13 mouse cellular contexts compared by ENCODE assay signal in genomic region chr3:131138797-131139196, GRCm38 (mm10). TPM values are rescaled to one million over a fixed set of nuclear protein-coding genes. Genes with fewer than 3 reads are reported as not detected.
DNase-seq lines count a peak whose midpoint lies in the region; ATAC-seq and TF ChIP-seq lines count a peak whose summit lies in the region.
"Had no signal": no experiment of that assay in that cellular context is flagged by ENCODE, and none has a peak within 500 bp of the region (broad histone marks: within the 10 kb centered on the region; RNA-seq: fewer than 3 reads in every experiment).

No protein-coding gene starts in this region.

- no peaks in the 10 kb centered on the region for H3K9me3 ChIP-seq in heart, embryonic 14.5 days (ENCODE audit: control insufficient read depth, low read length)
- H3K9me3 ChIP-seq in embryonic facial prominence, embryonic 14.5 days (ENCODE audit: control insufficient read depth, low read length): no peaks in the 10 kb centered on the region
- no peaks in the 10 kb centered on the region for H3K9me3 ChIP-seq in midbrain, embryonic 14.5 days (ENCODE audit: control insufficient read depth, low read length)
- H3K9me3 ChIP-seq: forebrain, embryonic 13.5 days had no signal

- peaks cover 22 to 33% of the 10 kb centered on the region in 2 experiments for H3K4me1 ChIP-seq in heart, embryonic 14.5 days (ENCODE audit: control insufficient read depth in 2 of 2, insufficient read depth in 2 of 2, low read length in 2 of 2)
- H3K4me1 ChIP-seq in embryonic facial prominence, embryonic 14.5 days (ENCODE audit: control insufficient read depth, insufficient read depth, low read length): peaks cover 52% of the 10 kb centered on the region
- H3K4me1 ChIP-seq in midbrain, embryonic 14.5 days (ENCODE audit: control insufficient read depth, insufficient read depth, low read length): peaks cover 68% of the 10 kb centered on the region

- H3K36me3 ChIP-seq in heart, embryonic 14.5 days (ENCODE audit: control insufficient read depth, insufficient read depth, low read length): no peaks in the 10 kb centered on the region
- H3K36me3 ChIP-seq in embryonic facial prominence, embryonic 14.5 days (ENCODE audit: control insufficient read depth, insufficient read depth, low read length): peaks cover 5% of the 10 kb centered on the region; the same call in 1 of the 2 replicates
- no peaks in the 10 kb centered on the region for H3K36me3 ChIP-seq in midbrain, embryonic 14.5 days (ENCODE audit: control insufficient read depth, insufficient read depth, low read length)

- H3K9ac ChIP-seq in heart, embryonic 14.5 days (ENCODE audit: low read length): no peak overlapping the region
- H3K9ac ChIP-seq in embryonic facial prominence, embryonic 14.5 days (ENCODE audit: low read depth, low read length): no peak overlapping the region
- H3K9ac ChIP-seq in midbrain, embryonic 14.5 days (replicated peaks; ENCODE audit: low read length): no peak overlapping the region
- H3K9ac ChIP-seq: forebrain, embryonic 13.5 days; hindbrain, embryonic 14.5 days had no signal

- ATAC-seq in heart, embryonic 14.5 days (ENCODE audit: insufficient number of reproducible peaks, insufficient read depth, low FRiP score, low read depth): no peak
- no peak for ATAC-seq in embryonic facial prominence, embryonic 14.5 days (ENCODE audit: low read depth)
- ATAC-seq in midbrain, embryonic 14.5 days (ENCODE audit: low FRiP score, low TSS enrichment): no peak
- ATAC-seq: forebrain, embryonic 13.5 days had no signal

- WGBS in heart, embryonic 14.5 days: 46% methylated on average over 8 of the region's 8 CpGs
- 57% methylated on average over 8 of the region's 8 CpGs for WGBS in embryonic facial prominence, embryonic 14.5 days
- 46% methylated on average over 8 of the region's 8 CpGs for WGBS in midbrain, embryonic 14.5 days

- TF ChIP-seq POLR2A in brain, embryonic 14.5 days (IDR thresholded peaks at IDR 0.05; ENCODE audit: borderline replicate concordance, extremely low read depth, insufficient read depth, insufficient read length, poor library complexity, severe bottlenecking): no peak

- no peak overlapping the region for H3K4me3 ChIP-seq in heart, embryonic 14.5 days (ENCODE audit: control insufficient read depth in 1 of 2, insufficient read depth in 1 of 2, low read depth in 1 of 2, low read length in 2 of 2)
- no peak overlapping the region for H3K4me3 ChIP-seq in embryonic facial prominence, embryonic 14.5 days (ENCODE audit: low read depth, low read length)
- H3K4me3 ChIP-seq in midbrain, embryonic 14.5 days (replicated peaks; ENCODE audit: low read depth, low read length): no peak overlapping the region
- no peak overlapping the region for H3K4me3 ChIP-seq in gastrocnemius, adult 2 months
- H3K4me3 ChIP-seq: forebrain, embryonic 13.5 days had no signal

- intact Hi-C loops in gastrocnemius, adult 2 months (cut with DNase I): no loop called here

- H3K4me2 ChIP-seq in heart, embryonic 14.5 days (ENCODE audit: low read length): peak overlapping the region; percentile 46
- H3K4me2 ChIP-seq in embryonic facial prominence, embryonic 14.5 days (ENCODE audit: low read depth, low read length): 0 out of 2 replicates have a peak overlapping the region, but pooled peaks have one; percentile 11
- peak overlapping the region; percentile 50 for H3K4me2 ChIP-seq in midbrain, embryonic 14.5 days (ENCODE audit: low read length)
- H3K4me2 ChIP-seq: forebrain, embryonic 13.5 days; hindbrain, embryonic 14.5 days had no signal

- H3K27me3 ChIP-seq in heart, embryonic 14.5 days (ENCODE audit: control insufficient read depth, insufficient read depth, low read length): no peaks in the 10 kb centered on the region
- no peaks in the 10 kb centered on the region for H3K27me3 ChIP-seq in embryonic facial prominence, embryonic 14.5 days (replicated peaks; ENCODE audit: control insufficient read depth, insufficient read depth, low read length)
- no peaks in the 10 kb centered on the region for H3K27me3 ChIP-seq in midbrain, embryonic 14.5 days (ENCODE audit: control insufficient read depth, insufficient read depth, low read length)
- H3K27me3 ChIP-seq: forebrain, embryonic 13.5 days had no signal

- peak overlapping the region; percentile 73 to 83; a peak in 2 of 4 replicates for H3K27ac ChIP-seq in heart, embryonic 14.5 days (replicated peaks in 1 of 2; ENCODE audit: control insufficient read depth in 1 of 2, insufficient read depth in 1 of 2, low read depth in 2 of 2, low read length in 2 of 2)
- H3K27ac ChIP-seq in embryonic facial prominence, embryonic 14.5 days (replicated peaks; ENCODE audit: low read depth, low read length): no peak overlapping the region
- H3K27ac ChIP-seq in midbrain, embryonic 14.5 days (replicated peaks; ENCODE audit: low read depth, low read length): peak overlapping the region; percentile 76
- H3K27ac ChIP-seq in gastrocnemius, adult 2 months: no peak overlapping the region; the same call in 1 of the 2 replicates
- H3K27ac ChIP-seq: forebrain, embryonic 13.5 days had no signal

- no peak for DNase-seq in heart, adult 18-20 months
- DNase-seq in brain, embryonic 14.5 days (ENCODE audit: low read depth): peak; percentile 18
- no peak for DNase-seq in embryonic facial prominence, embryonic 14.5 days (ENCODE audit: low spot score)
- DNase-seq in midbrain, embryonic 14.5 days: no peak
- DNase-seq in embryo, embryonic 9.5 days (ENCODE audit: extremely low spot score): no peak
- no peak for DNase-seq in gastrocnemius, adult 2 months
- DNase-seq: gastrocnemius, postnatal 14 days; kidney, adult 11 months; kidney, postnatal 25 days; lung, adult 18-20 months had no signal

- TF ChIP-seq CTCF in brain, embryonic 14.5 days (IDR thresholded peaks at IDR 0.05; ENCODE audit: borderline replicate concordance, extremely low read depth, insufficient read depth, insufficient read length): no peak
- no peak for TF ChIP-seq CTCF in gastrocnemius, adult 2 months (IDR thresholded peaks at IDR 0.05)

RNA-seq across cellular contexts. Expression of gene Lef1, which starts 28.5 kb away (rescaled TPM):
- 5.3 and 5.6 TPM in 2 replicates for polyA plus RNA-seq in heart, embryonic 14.5 days (2014; fragmentation: Nextera tagmentation; extraction: Ambion mirVana)
- 1 to 10 TPM in 1 of 2 experiments, under 1 TPM in 1; 0.25 to 2.5 TPM for total RNA-seq in heart, adult 18-20 months (2021)
- polyA plus RNA-seq in brain, embryonic 14.5 days (2012; rRNA removed): 36.5 and 54.7 TPM in 2 replicates
- polyA plus RNA-seq in embryonic facial prominence, embryonic 14.5 days (2014; fragmentation: Nextera tagmentation; extraction: Ambion mirVana): 25.9 and 32.2 TPM in 2 replicates
- polyA plus RNA-seq in midbrain, embryonic 14.5 days (2014; fragmentation: Nextera tagmentation; extraction: Ambion mirVana): 75.4 and 93.8 TPM in 2 replicates
- total RNA-seq in gastrocnemius, adult 2 months (2021): under 1 TPM in 1 of 2 experiments, not detected in 1; 0.08 TPM

Comparison
In these comparisons a context has a peak if more than half of its experiments do, and no peak if none do; other contexts are left out.
1. H3K27ac ChIP-seq: peak in heart, embryonic 14.5 days (2 of 2) and midbrain, embryonic 14.5 days (single experiment); none in embryonic facial prominence, embryonic 14.5 days (single experiment) and gastrocnemius, adult 2 months (single experiment).
2. Peak in every context shown above with its lines, with median percentiles within 50 percentile points of each other: H3K4me2 ChIP-seq.